ENCODE assay signal across 23 mouse cellular contexts in the genomic region with DNA sequence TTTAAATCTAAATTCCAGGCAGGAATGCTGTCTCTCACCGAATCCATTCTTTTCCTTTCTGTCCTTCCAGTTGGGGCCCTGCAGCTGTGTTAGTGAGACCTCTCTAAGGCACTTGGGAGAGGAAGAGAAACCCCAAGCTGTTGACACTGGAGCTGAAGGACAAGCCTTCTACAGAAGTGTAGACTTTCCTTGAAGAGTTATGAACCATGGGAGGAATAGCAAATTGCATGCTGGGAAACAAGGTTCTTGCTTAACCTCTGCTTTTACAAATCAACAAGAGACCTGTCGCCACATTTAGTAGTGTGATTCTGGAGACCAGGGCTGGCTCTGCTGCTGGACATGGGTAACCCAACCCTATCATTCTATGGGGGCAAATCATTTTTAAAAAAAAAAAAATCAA.
"Had no signal": no experiment of that assay in that cellular context is flagged by ENCODE, and none has a peak within 500 bp of the region (broad histone marks: within the 10 kb centered on the region; RNA-seq: fewer than 3 reads in every experiment).

No protein-coding gene starts in this region.

- H3K9me3 ChIP-seq: heart, embryonic 15.5 days; kidney, embryonic 15.5 days; limb, embryonic 13.5 days; limb, embryonic 15.5 days; liver, embryonic 12.5 days had no signal

- DNase-seq: gastrocnemius, postnatal 14 days; gastrocnemius, postnatal 36 days; heart, postnatal 14 days; heart, postnatal 36 days; kidney, adult 11 months; kidney, adult 2 months; kidney, adult 9 months; kidney, postnatal 14 days; kidney, postnatal 36 days; layer of hippocampus, adult 9-11 months; layer of hippocampus, postnatal 36 days; left cerebral cortex, postnatal 4 days had no signal

- H3K9ac ChIP-seq: forebrain, postnatal 0 days; heart, embryonic 15.5 days; hindbrain, embryonic 14.5 days; kidney, embryonic 15.5 days; limb, embryonic 13.5 days; limb, embryonic 15.5 days; liver, embryonic 12.5 days had no signal

- H3K36me3 ChIP-seq: heart, embryonic 15.5 days; kidney, embryonic 15.5 days; limb, embryonic 13.5 days; limb, embryonic 15.5 days; liver, embryonic 12.5 days had no signal

- H3K4me3 ChIP-seq: heart, embryonic 15.5 days; kidney, embryonic 15.5 days; limb, embryonic 13.5 days; limb, embryonic 15.5 days; liver, embryonic 12.5 days had no signal

- H3K4me2 ChIP-seq: heart, embryonic 11.5 days; heart, embryonic 15.5 days; hindbrain, embryonic 14.5 days; kidney, embryonic 15.5 days; limb, embryonic 13.5 days; limb, embryonic 15.5 days; liver, embryonic 12.5 days had no signal

- H3K27ac ChIP-seq: heart, embryonic 15.5 days; hindbrain, embryonic 14.5 days; kidney, embryonic 15.5 days; kidney, postnatal 0 days; limb, embryonic 13.5 days; limb, embryonic 15.5 days; liver, embryonic 12.5 days had no signal

- H3K27me3 ChIP-seq: heart, embryonic 15.5 days; kidney, embryonic 15.5 days; limb, embryonic 13.5 days; limb, embryonic 15.5 days; liver, embryonic 12.5 days had no signal

- ATAC-seq: forebrain, postnatal 0 days; hindbrain, embryonic 16.5 days; intestine, embryonic 16.5 days; liver, embryonic 12.5 days had no signal

- H3K4me1 ChIP-seq: limb, embryonic 15.5 days; liver, embryonic 12.5 days had no signal
